Mouse (Mus musculus) ES-Bruce4 (cell line): ENCODE measurements around the gene Kctd6. TPM values are rescaled to one million over a fixed set of nuclear protein-coding genes. Genes with fewer than 3 reads are reported as not detected.

Source experiments
- H3K27ac ChIP-seq: 2 replicates; pipeline ENCODE4 v1.5.1; 2012; ENCODE audit warnings: low read length, inconsistent platforms; ENCODE audit not compliant: insufficient read depth
- H3K27me3 ChIP-seq: 2 replicates; pipeline ENCODE4 v1.6.1; 2012; ENCODE audit warnings: mild to moderate bottlenecking, low read length, inconsistent platforms; ENCODE audit not compliant: control insufficient read depth, poor library complexity, insufficient read depth, severe bottlenecking
- H3K36me3 ChIP-seq: 2 replicates; pipeline ENCODE4 v1.6.1; 2012; ENCODE audit warnings: inconsistent platforms, mild to moderate bottlenecking, low read length, moderate library complexity; ENCODE audit not compliant: control insufficient read depth, poor library complexity, insufficient read depth, severe bottlenecking
- H3K4me1 ChIP-seq: one replicate; pipeline ENCODE4 v1.8.1; 2011; ENCODE audit warnings: low read length; ENCODE audit not compliant: control insufficient read depth, insufficient read depth
- H3K4me3 ChIP-seq: 2 replicates; pipeline ENCODE4 v1.5.1; 2011; ENCODE audit warnings: low read depth, mild to moderate bottlenecking, low read length
- H3K9ac ChIP-seq: 2 replicates; pipeline ENCODE4 v1.6.1; 2012; ENCODE audit warnings: low read depth, mild to moderate bottlenecking, inconsistent platforms; ENCODE audit not compliant: poor library complexity, severe bottlenecking
- H3K9me3 ChIP-seq: replicated peaks from 2 replicates; pipeline ENCODE4 v1.6.1; 2012; ENCODE audit warnings: mild to moderate bottlenecking, low read length, inconsistent platforms; ENCODE audit not compliant: control insufficient read depth, poor library complexity, insufficient read depth, severe bottlenecking
- CTCF ChIP-seq: IDR thresholded peaks from one replicate; pipeline ENCODE4 v1.8.1; 2011; ENCODE audit warnings: low read depth, low read length
- EP300 ChIP-seq: IDR thresholded peaks from 2 replicates; pipeline ENCODE4 v1.6.1; 2011; ENCODE audit warnings: low read depth, low read length; ENCODE audit not compliant: insufficient read depth
- POLR2A ChIP-seq: IDR thresholded peaks from one replicate; pipeline ENCODE4 v1.8.1; 2011; ENCODE audit warnings: low read length; ENCODE audit not compliant: insufficient read depth
- polyA plus RNA-seq: library from polyadenylated mRNA; stranded (reverse); fragments of >200 nt; gene quantifications from 2 replicates; pipeline ENCODE4 v1.2.4, GENCODE M21; 2011; ENCODE audit warnings: low read depth; ENCODE audit not compliant: missing spikeins, insufficient read depth, insufficient read length

The Kctd6 gene
- polyA plus RNA-seq, 1 experiment = 35.6 TPM

DNA sequence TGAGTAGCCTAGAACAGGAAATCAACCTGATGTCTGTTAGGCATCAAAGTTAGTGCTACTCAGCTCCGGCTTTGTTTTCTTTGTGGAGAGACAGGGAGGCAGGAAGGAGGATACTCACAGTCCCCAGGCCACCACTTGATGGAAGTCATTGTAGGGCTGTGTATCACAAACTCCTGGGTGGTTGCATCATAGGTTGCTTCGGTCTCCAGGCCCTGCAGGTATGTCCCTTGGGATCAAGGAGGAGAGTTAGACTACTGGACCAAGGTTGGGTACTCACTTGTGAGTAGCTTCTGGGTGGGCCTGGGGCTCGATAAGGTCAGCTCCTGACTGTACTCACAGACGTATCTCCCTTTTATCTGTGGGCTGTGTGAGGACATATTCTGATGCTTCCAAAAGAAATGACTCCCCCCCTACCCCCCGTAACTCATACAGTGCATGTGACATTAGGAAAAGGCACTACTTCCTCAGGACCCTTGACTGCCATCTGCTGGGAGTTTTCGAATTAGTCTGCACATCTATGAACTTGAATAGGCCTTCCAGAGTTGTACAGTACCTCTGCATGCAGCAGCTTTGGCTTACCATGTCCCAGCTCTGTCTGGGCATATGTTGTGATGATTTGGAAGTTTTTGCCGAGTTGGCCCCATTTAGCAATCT, 41.3 kb downstream of the Kctd6 start:
- H3K4me3 ChIP-seq = no peak overlapping the region
- H3K9ac ChIP-seq = no peak overlapping the region
- no peak overlapping the region for H3K27ac ChIP-seq
- no peaks in the 10 kb centered on the region for H3K9me3 ChIP-seq
- TF ChIP-seq EP300 = no peak
- no peak for TF ChIP-seq POLR2A
- TF ChIP-seq CTCF = no peak
- no peaks in the 10 kb centered on the region for H3K4me1 ChIP-seq
- H3K27me3 ChIP-seq = no peaks in the 10 kb centered on the region
- H3K36me3 ChIP-seq = no peaks in the 10 kb centered on the region

GRCm38 (mm10) chr14:8256072-8256471, 42.1 kb downstream of the Kctd6 start:
- no peaks in the 10 kb centered on the region for H3K36me3 ChIP-seq
- no peaks in the 10 kb centered on the region for H3K9me3 ChIP-seq
- H3K27ac ChIP-seq = no peak overlapping the region
- H3K4me1 ChIP-seq = no peaks in the 10 kb centered on the region
- no peak overlapping the region for H3K9ac ChIP-seq
- no peak for TF ChIP-seq EP300
- H3K4me3 ChIP-seq = no peak overlapping the region
- H3K27me3 ChIP-seq = no peaks in the 10 kb centered on the region

GRCm38 (mm10) chr14:8256881-8257280, 42.9 kb downstream of the Kctd6 start:
- Histone ChIP-seq H3K4me1 (no peaks in the 10 kb centered on the region), H3K9ac (no peak overlapping the region), H3K4me3 (no peak overlapping the region), H3K27me3 (no peaks in the 10 kb centered on the region), H3K27ac (no peak overlapping the region), H3K36me3 (no peaks in the 10 kb centered on the region), H3K9me3 (no peaks in the 10 kb centered on the region)
- TF ChIP-seq EP300 (no peak), CTCF (no peak), POLR2A (no peak)

GRCm38 (mm10) chr14:8257521-8258334, 43.8 kb downstream of the Kctd6 start:
- Histone ChIP-seq H3K4me1 (no peaks in the 10 kb centered on the region), H3K4me3 (no peak overlapping the region), H3K9ac (no peak overlapping the region), H3K27me3 (no peaks in the 10 kb centered on the region), H3K9me3 (no peaks in the 10 kb centered on the region), H3K36me3 (no peaks in the 10 kb centered on the region), H3K27ac (no peak overlapping the region)
- no peak for TF ChIP-seq EP300
- no peak for TF ChIP-seq CTCF
- TF ChIP-seq POLR2A = no peak

GRCm38 (mm10) chr14:8258335-8258627, 44.3 kb downstream of the Kctd6 start:
- Histone ChIP-seq H3K9ac (no peak overlapping the region), H3K36me3 (no peaks in the 10 kb centered on the region), H3K4me1 (no peaks in the 10 kb centered on the region), H3K4me3 (no peak overlapping the region), H3K27me3 (no peaks in the 10 kb centered on the region), H3K9me3 (no peaks in the 10 kb centered on the region), H3K27ac (no peak overlapping the region)
- TF ChIP-seq EP300 = no peak
- TF ChIP-seq POLR2A = no peak

DNA sequence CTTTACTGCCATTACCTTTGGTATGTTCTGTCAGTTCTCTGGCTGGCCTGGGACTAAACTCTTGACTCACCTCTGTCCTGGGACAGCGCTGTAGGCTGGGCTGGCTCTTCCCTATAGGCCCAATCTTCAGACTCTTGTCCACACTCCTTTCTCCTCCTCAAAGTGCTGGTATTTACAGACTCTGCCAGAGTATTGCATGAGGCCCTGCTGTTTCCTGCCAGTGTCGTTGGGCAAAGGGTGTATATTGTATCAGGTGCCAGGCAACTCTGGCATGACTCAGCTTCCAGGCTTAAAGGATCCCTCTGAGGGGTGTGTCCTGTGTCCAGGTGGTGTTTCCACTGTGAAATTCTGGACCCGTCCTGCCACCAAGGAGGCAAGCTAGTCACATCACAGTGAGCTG, 44.8 kb downstream of the Kctd6 start:
- H3K9ac ChIP-seq = no peak overlapping the region
- no peaks in the 10 kb centered on the region for H3K9me3 ChIP-seq
- H3K4me1 ChIP-seq = no peaks in the 10 kb centered on the region
- TF ChIP-seq EP300 = no peak
- no peak for TF ChIP-seq POLR2A
- TF ChIP-seq CTCF = no peak
- no peak overlapping the region for H3K4me3 ChIP-seq
- H3K27me3 ChIP-seq = no peaks in the 10 kb centered on the region
- H3K27ac ChIP-seq = no peak overlapping the region
- H3K36me3 ChIP-seq = no peaks in the 10 kb centered on the region
